Mouse (Mus musculus) cerebellum, adult 11-12 months (tissue): ENCODE results near the gene Mitf.

ENCODE experiments used
- DNase-seq: peaks from one replicate; pipeline ENCODE4 v3.0.0; 2022

Gene Mitf

GRCm38 (mm10) chr6:98049551-98049950, 242.7 kb downstream of the Mitf start:
- DNase-seq: no peak

GRCm38 (mm10) chr6:98061878-98062277, 255.0 kb downstream of the Mitf start:
- no peak for DNase-seq

- DNase-seq: no peak
Measured at GRCm38 (mm10) chr6:98064926-98065325, 258.1 kb downstream of the Mitf start.

- DNase-seq: no peak
Measured at GRCm38 (mm10) chr6:98066420-98066819, 259.6 kb downstream of the Mitf start.
